Mouse (Mus musculus): Measurements from ENCODE around the gene Hbq1a. TPM values are rescaled to one million over a fixed set of nuclear protein-coding genes. Genes with fewer than 3 reads are reported as not detected.
A peak's percentile ranks its signal among the peaks of the same experiment; 100 is the strongest.

Gene Hbq1a
- total RNA-seq (2015) (not detected in 2 replicates), total RNA-seq (2017) (not detected in 2 replicates)

- peak; percentile 77 for ATAC-seq (ENCODE audit: poor library complexity, severe bottlenecking)
These were observed at the start of gene Hbq1a for GRCm38 (mm10) chr11:32299865-32300264. TSS of gene Hbq1a (plus strand) at chr11:32300069.

DNA sequence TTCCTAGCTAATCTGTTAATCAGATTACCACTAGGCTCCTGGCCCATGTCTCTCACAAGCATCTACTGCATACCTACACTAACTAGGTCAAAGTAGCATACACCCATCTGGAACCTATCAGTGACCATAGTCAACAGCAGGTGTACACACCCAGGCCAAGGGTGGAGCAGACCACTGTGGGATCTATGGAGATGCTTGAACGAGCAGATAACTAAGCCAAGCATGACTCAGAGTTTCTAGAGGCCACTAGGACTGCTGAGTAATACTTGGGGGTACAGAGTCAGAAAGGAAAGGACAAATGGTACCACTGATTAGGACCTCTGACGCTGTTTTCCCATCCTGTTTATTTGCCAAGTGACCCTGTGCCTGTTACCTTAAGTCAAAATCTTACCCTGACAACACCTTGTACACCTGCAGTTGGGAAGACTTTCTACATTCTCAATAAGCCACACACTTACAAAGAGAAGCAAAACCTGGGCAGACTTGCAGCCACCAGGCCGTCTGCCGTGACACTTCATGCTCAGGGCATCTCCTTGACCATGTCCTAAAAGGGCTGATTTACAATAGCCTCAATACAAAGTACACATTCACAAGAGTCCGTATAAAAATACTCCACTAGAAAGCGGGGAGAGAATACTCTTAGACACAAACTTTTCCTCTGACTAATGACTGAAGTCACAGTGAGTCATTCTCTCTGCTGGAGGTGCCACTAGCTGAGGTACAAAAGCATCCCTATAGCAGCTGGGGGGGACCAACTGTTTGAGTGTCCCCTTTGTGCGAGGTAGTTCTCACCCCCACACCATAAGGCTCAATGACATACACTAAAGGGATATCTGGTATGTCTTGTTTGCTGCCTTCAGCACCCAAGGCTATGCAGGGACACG is 48.7 kb upstream of the Hbq1a start:
- peak; percentile 48 for ATAC-seq (ENCODE audit: poor library complexity, severe bottlenecking)

- ATAC-seq (ENCODE audit: poor library complexity, severe bottlenecking) = no peak
These were observed 46.7 kb upstream of the Hbq1a start for GRCm38 (mm10) chr11:32253121-32253520.

DNA sequence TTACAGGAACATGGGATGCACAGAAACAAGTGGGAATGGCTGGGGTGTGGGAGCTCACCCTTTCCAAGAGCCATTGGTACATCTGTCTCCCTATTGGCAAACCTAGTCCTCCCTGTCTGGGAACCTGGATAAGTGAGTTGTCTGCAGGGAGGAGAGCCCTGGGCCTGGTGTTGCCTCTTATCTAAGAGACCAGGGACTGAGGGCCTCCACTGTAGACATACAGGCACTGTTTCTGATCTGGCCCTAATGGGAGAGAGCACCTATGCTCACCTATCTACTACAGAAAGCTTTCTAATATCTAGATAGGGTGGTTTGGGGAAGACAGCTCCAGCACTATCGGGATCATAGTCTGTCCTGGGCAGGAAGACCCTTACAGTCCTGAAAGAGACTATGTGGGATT is 43.7 kb upstream of the Hbq1a start:
- peak; percentile 30; the same call in 1 of the 2 replicates for ATAC-seq (ENCODE audit: poor library complexity, severe bottlenecking)

- ATAC-seq (ENCODE audit: poor library complexity, severe bottlenecking) = no peak
These were observed 43.3 kb upstream of the Hbq1a start for GRCm38 (mm10) chr11:32256566-32256965.

GRCm38 (mm10) chr11:32262674-32263415 is 37.0 kb upstream of the Hbq1a start:
- ATAC-seq (ENCODE audit: poor library complexity, severe bottlenecking) = no peak

DNA sequence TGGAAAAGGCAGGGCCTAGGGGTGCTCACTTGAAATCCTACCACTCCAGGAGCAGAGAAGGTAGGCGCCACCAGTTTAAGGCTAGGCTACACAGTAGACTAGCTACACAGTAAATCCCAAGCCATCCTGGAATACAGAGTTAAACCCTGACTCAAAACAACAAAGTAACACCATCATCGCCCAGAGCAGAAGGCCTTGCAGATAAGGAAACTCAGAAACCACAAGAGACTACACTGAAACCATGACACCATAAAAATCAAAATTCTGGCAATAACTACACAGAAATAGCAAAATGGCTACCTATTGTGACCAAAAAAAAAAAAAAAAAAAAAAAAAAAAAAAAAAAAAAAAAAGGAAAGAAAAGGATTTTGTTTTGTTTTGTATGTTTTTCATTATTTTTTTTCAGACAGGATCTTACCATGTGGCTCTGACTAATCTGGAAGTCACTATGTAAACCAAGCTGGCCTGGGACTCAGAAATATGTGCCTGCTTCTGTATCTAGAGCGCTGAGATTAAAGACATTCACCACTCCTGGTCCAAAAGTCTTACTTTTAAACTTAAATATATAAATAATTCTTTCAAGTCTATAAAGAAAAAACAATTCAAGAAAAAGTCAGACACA is 34.6 kb upstream of the Hbq1a start:
- no peak for ATAC-seq (ENCODE audit: poor library complexity, severe bottlenecking)

DNA sequence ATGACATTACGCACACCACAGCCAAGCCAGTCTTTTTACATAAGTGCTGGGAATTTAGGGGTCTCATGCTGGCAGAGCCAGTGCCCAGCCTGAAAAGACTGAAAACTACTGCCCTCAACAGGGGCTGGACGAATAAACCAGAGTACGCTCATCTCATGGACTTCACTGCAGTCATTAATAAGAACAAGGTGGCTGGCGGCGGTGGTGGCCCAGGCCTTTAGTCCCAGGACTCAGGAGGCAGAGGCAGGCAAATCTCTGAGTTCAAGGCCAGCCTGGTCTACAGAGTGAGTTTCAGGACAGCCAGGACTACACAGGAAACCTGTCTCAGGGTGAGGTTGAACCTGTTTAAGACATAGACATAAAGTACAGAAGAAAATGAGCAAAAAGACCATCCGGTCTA is 33.7 kb upstream of the Hbq1a start:
- no peak for ATAC-seq (ENCODE audit: poor library complexity, severe bottlenecking)

- ATAC-seq (ENCODE audit: poor library complexity, severe bottlenecking) = no peak
These were observed 33.1 kb upstream of the Hbq1a start for GRCm38 (mm10) chr11:32266776-32267175.

DNA sequence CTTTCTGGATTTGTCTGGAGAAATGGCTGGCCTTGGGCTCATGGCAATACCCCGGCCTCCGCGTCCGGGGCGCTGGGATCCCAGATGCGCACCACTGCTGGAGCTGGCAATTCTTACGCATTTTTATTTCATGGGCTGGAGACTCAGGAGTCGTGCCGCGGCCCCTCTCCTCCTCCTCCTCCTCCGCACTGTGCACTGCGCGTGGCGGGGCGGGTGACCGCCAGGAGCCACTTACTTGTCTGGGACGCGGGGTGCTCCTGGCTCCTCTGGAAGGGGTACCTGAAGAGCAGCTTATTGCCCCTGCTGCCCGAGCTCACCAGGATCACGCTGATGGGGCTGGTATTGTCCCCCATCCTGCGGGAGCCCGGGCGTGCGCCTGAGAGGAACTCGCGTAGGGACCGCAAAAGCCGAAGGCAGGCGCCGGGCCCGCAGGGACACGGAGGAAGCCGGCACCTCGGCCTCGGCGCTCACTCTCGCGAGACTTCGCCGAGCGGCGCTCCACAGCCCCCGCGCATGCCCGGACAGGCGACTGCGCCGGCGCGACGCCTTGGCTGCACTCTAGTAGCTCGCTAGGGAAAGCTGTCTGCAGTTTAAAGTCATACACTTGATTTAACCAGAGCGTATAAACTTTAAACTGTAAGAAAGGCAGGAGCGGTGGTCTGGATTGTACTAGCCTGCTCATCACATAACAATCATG is 32.5 kb upstream of the Hbq1a start, which contains the start of gene Nprl3:
TSS of gene Nprl3 (minus strand) at position 520 of the 697 bp plus-strand sequence.
- ATAC-seq (ENCODE audit: poor library complexity, severe bottlenecking) = peak; percentile 95

DNA sequence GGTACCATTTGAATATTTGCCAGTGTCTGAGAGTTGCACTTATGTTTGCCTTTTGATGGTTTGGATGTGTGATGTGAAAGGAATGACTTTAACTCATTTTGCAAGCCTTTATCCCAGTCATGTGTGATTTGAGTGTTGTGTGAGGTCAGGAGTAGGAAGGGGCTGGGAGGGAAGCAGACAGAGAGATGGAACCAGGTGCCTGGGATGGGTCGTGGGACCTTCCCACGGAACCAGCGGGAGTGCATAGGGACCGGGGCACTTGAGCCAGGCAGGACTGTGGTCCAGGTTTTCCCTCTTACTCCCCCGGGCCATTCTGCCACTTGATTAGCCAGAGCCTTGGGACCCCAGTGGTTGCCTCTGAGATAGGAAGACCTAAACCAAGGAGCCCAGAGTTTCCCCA is 31.9 kb upstream of the Hbq1a start:
- ATAC-seq (ENCODE audit: poor library complexity, severe bottlenecking) = no peak

- ATAC-seq (ENCODE audit: poor library complexity, severe bottlenecking) = no peak
These were observed 30.9 kb upstream of the Hbq1a start for GRCm38 (mm10) chr11:32268952-32269351.

DNA sequence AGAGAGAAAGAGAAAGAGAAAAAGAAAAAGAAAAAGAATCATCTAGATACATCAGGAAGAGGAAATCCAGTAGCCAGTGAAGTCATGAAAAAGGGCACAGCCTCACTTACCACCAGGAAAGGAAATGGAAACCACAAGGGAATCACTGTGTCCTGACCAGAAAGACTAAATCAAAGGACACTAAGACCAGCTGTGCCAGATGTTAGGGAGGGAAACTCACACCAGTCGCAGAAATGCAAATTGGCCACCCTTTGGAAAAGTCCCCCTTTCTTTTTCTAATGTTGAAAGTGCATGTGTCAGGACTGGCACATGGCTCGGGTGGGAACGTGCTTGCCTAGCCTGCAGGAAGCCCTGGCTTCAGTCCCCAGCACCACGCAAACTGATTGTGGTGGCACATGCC is 28.7 kb upstream of the Hbq1a start:
- no peak for ATAC-seq (ENCODE audit: poor library complexity, severe bottlenecking)

DNA sequence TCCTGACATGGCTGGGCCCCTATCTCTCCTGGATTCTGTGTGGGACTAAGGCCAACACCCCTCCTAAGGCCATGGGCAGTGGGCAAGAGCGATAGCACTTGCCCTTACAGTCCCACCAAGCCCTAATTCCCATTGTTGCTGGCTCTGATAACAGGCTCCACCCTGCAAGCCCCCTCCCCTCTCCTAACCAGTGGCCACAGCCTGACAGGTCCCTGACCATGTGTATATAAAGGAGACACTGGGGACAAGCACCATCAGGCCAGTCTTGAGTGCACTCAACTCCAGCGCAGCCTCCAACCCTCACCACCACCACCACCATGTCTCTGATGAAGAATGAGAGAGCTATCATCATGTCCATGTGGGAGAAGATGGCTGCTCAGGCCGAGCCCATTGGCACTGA is 23.5 kb upstream of the Hbq1a start, which contains the start of gene Hba-x:
TSS of gene Hba-x (plus strand) at position 54 of the 400 bp plus-strand sequence.
- ATAC-seq (ENCODE audit: poor library complexity, severe bottlenecking) = no peak

GRCm38 (mm10) chr11:32277736-32278457 is 22.0 kb upstream of the Hbq1a start:
- no peak for ATAC-seq (ENCODE audit: poor library complexity, severe bottlenecking)

GRCm38 (mm10) chr11:32278458-32278957 is 21.4 kb upstream of the Hbq1a start:
- ATAC-seq (ENCODE audit: poor library complexity, severe bottlenecking) = no peak

GRCm38 (mm10) chr11:32280646-32281045 is 19.2 kb upstream of the Hbq1a start:
- ATAC-seq (ENCODE audit: poor library complexity, severe bottlenecking) = no peak

- no peak for ATAC-seq (ENCODE audit: poor library complexity, severe bottlenecking)
These were observed 18.3 kb upstream of the Hbq1a start for GRCm38 (mm10) chr11:32281416-32282144.

Measured in megakaryocyte, adult 5-6 weeks (primary cell).